32 mouse cellular contexts compared by ENCODE assay signal in the genomic region with DNA sequence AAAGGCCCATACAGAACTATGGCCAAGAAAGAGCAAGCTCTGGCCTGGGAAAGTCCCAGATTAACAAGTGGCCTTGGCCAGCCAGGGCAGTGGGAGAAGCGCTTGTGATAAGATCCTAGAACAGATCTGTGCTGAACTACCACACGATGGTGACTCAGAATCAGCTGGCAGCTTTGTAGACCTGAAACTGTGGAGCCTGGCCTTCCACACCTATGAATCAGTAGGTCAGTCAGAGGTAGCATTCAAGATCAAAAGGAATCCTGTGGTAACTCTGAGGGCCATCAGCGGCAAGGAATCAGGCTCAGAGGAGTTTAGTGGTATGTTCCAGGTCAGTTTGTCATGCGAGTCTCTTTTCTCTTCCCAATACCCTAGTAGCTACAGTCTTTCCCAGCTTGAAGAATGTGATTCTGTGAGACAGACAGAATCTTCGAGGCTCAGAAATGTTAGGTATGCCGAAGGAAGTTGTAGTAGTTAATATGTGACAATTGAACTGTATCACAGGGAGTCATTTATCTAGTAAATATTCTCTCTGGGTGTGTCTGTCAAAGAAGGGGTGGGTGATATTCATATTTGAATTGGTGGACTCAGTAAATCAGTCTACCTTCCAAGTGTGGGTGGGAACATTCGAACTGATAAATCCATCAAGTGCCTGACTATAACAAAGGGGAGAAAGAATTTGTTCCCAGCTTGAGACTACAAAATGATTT. TPM values are rescaled to one million over a fixed set of nuclear protein-coding genes. Genes with fewer than 3 reads are reported as not detected.
DNase-seq lines count a peak whose midpoint lies in the region; ATAC-seq and TF ChIP-seq lines count a peak whose summit lies in the region.
"Had no signal": no experiment of that assay in that cellular context is flagged by ENCODE, and none has a peak within 500 bp of the region (broad histone marks: within the 10 kb centered on the region; RNA-seq: fewer than 3 reads in every experiment).

No protein-coding gene starts in this region.

- H3K27me3 ChIP-seq in stomach, postnatal 0 days (ENCODE audit: control insufficient read depth, insufficient read depth, low read length): no peaks in the 10 kb centered on the region
- H3K27me3 ChIP-seq: embryonic facial prominence, embryonic 13.5 days; heart, embryonic 12.5 days; limb, embryonic 13.5 days; liver, embryonic 12.5 days had no signal

- no peaks in the 10 kb centered on the region for H3K36me3 ChIP-seq in stomach, postnatal 0 days (ENCODE audit: control insufficient read depth, insufficient read depth, low read length)
- H3K36me3 ChIP-seq: embryonic facial prominence, embryonic 13.5 days; heart, embryonic 12.5 days; limb, embryonic 13.5 days; liver, embryonic 12.5 days had no signal

- intact Hi-C loops in left cerebral cortex, postnatal 4 days (cut with DNase I): no loop called here

- no peak for TF ChIP-seq EP300 in stomach, postnatal 0 days (optimal IDR thresholded peaks at IDR 0.05)

- DNase-seq in ovary, adult 18-20 months (ENCODE audit: low spot score): peak; percentile 27
- no peak for DNase-seq in ovary, postnatal 14 days (ENCODE audit: low spot score)
- DNase-seq in adrenal gland, adult 2 months: peak; percentile 83
- peak; percentile 6 for DNase-seq in fibroblast of lung, adult 2 months (ENCODE audit: low read depth)
- peak; percentile 35 for DNase-seq in stomach, postnatal 0 days (ENCODE audit: low spot score)
- no peak for DNase-seq in left cerebral cortex, postnatal 4 days
- no peak for DNase-seq in heart, adult 8-10 months (ENCODE audit: low spot score)
- DNase-seq in cerebellum, adult 8-10 months: no peak
- DNase-seq: cerebellum, adult 11-12 months; cerebellum, postnatal 25 days; heart, postnatal 10 days; kidney, adult 9 months; kidney, postnatal 25 days; layer of hippocampus, postnatal 36 days; lung, adult 18-20 months; lung, postnatal 10 days; right cerebral cortex, postnatal 14 days; thymus, postnatal 25 days had no signal

- no peak overlapping the region for H3K9ac ChIP-seq in stomach, postnatal 0 days (ENCODE audit: low read length)
- H3K9ac ChIP-seq: embryonic facial prominence, embryonic 13.5 days; heart, embryonic 12.5 days; limb, embryonic 13.5 days; liver, embryonic 12.5 days had no signal

- peak; percentile 84 for ATAC-seq in stomach, postnatal 0 days (ENCODE audit: low FRiP score, low TSS enrichment)
- ATAC-seq: CD4-positive, CD25-positive, alpha-beta regulatory T cell, adult 4 months; forebrain, embryonic 14.5 days; liver, embryonic 12.5 days had no signal

- no peak for TF ChIP-seq CTCF in stomach, postnatal 0 days (IDR thresholded peaks at IDR 0.05; ENCODE audit: low read depth)

- H3K4me3 ChIP-seq in stomach, postnatal 0 days (ENCODE audit: low read depth, low read length): no peak overlapping the region
- H3K4me3 ChIP-seq: embryonic facial prominence, embryonic 13.5 days; erythroblast, embryonic 14.5 days; heart, embryonic 12.5 days; layer of hippocampus, adult 2 months; limb, embryonic 13.5 days; liver, embryonic 12.5 days had no signal

- no peak overlapping the region for H3K27ac ChIP-seq in stomach, postnatal 0 days (replicated peaks)
- H3K27ac ChIP-seq: embryonic facial prominence, embryonic 13.5 days; layer of hippocampus, adult 2 months; limb, embryonic 13.5 days; liver, embryonic 12.5 days had no signal

- no peaks in the 10 kb centered on the region for H3K9me3 ChIP-seq in stomach, postnatal 0 days (ENCODE audit: control insufficient read depth, low read length)
- H3K9me3 ChIP-seq: embryonic facial prominence, embryonic 13.5 days; heart, embryonic 12.5 days; limb, embryonic 13.5 days; liver, embryonic 12.5 days had no signal

- WGBS in stomach, postnatal 0 days: 59% methylated on average over 7 of the region's 7 CpGs

- no peaks in the 10 kb centered on the region for H3K4me1 ChIP-seq in stomach, postnatal 0 days (replicated peaks; ENCODE audit: control insufficient read depth, insufficient read depth)
- H3K4me1 ChIP-seq: embryonic facial prominence, embryonic 13.5 days; heart, embryonic 12.5 days; limb, embryonic 13.5 days; liver, embryonic 12.5 days had no signal

- H3K4me2 ChIP-seq in stomach, postnatal 0 days (replicated peaks; ENCODE audit: low read depth): no peak overlapping the region
- H3K4me2 ChIP-seq: embryonic facial prominence, embryonic 13.5 days; heart, embryonic 12.5 days; limb, embryonic 13.5 days; liver, embryonic 12.5 days; midbrain, embryonic 11.5 days had no signal

RNA-seq across cellular contexts. Expression of gene Capn13, which starts 22.7 kb away (rescaled TPM):
- not detected for total RNA-seq in adrenal gland, adult 2 months (2021)
- not detected in 2 replicates for polyA plus RNA-seq in adrenal gland, adult 2 months (2012; rRNA removed)
- polyA plus RNA-seq in stomach, postnatal 0 days (2015; fragmentation: Nextera tagmentation; extraction: Ambion mirVana): 5.9 and 6.9 TPM in 2 replicates
- total RNA-seq in left cerebral cortex, postnatal 4 days (2021): not detected
- total RNA-seq in heart, adult 8-10 months (2022): not detected
- total RNA-seq: gastrocnemius, adult 8-10 months; heart, postnatal 10 days; layer of hippocampus, adult 2 months; layer of hippocampus, postnatal 36 days; left cerebral cortex, postnatal 10 days; midbrain, postnatal 0 days had no signal
- polyA plus RNA-seq: embryonic facial prominence, embryonic 13.5 days; erythroblast, embryonic 14.5 days; forebrain, embryonic 14.5 days; heart, embryonic 12.5 days; hindbrain, embryonic 11.5 days; limb, embryonic 13.5 days; liver, embryonic 12.5 days; midbrain, embryonic 11.5 days; spleen, adult 2 months had no signal

Comparison
In these comparisons a context has a peak if more than half of its experiments do, and no peak if none do; other contexts are left out.
1. DNase-seq: peak in ovary, adult 18-20 months (single experiment), adrenal gland, adult 2 months (single experiment), fibroblast of lung, adult 2 months (single experiment) and stomach, postnatal 0 days (single experiment); none in ovary, postnatal 14 days (single experiment), left cerebral cortex, postnatal 4 days (single experiment), heart, adult 8-10 months (single experiment) and cerebellum, adult 8-10 months (single experiment).